Mouse (Mus musculus) midbrain, embryonic 13.5 days (tissue): Measurements from ENCODE around the gene Pcsk7. TPM values are rescaled to one million over a fixed set of nuclear protein-coding genes. Genes with fewer than 3 reads are reported as not detected.
A peak's percentile ranks its signal among the peaks of the same experiment; 100 is the strongest.

Experiments used
- ATAC-seq: fragments of 200-750 bp; cut with Nextera tagmentation; 2 replicates; pipeline ENCODE4 v1.8.0; 2017; ENCODE audit warnings: mild to moderate bottlenecking, moderate TSS enrichment, moderate library complexity
- H3K27ac ChIP-seq: fragments of 300-500 bp; sonication (generic); 2 replicates; pipeline ENCODE4 v1.5.1; 2015; ENCODE audit warnings: inconsistent platforms, mild to moderate bottlenecking, moderate library complexity
- H3K27me3 ChIP-seq: fragments of 300-500 bp; sonication (generic); 2 replicates; pipeline ENCODE4 v1.6.1; 2015; ENCODE audit warnings: mild to moderate bottlenecking, inconsistent platforms
- H3K36me3 ChIP-seq: fragments of 300-500 bp; sonication (generic); 2 replicates; pipeline ENCODE4 v1.6.1; 2015; ENCODE audit warnings: mild to moderate bottlenecking, inconsistent platforms
- H3K4me1 ChIP-seq: fragments of 300-500 bp; sonication (generic); replicated peaks from 2 replicates; pipeline ENCODE4 v1.6.1; 2015; ENCODE audit warnings: inconsistent platforms
- H3K4me2 ChIP-seq: fragments of 300-500 bp; sonication (generic); replicated peaks from 2 replicates; pipeline ENCODE4 v1.6.1; 2015; ENCODE audit warnings: moderate library complexity, mild to moderate bottlenecking, inconsistent platforms
- H3K4me3 ChIP-seq: fragments of 300-500 bp; sonication (generic); replicated peaks from 2 replicates; pipeline ENCODE4 v1.5.1; 2015; ENCODE audit warnings: mild to moderate bottlenecking, inconsistent platforms
- H3K9ac ChIP-seq: fragments of 300-500 bp; sonication (generic); replicated peaks from 2 replicates; pipeline ENCODE4 v1.6.1; 2015; ENCODE audit warnings: mild to moderate bottlenecking, inconsistent platforms
- H3K9me3 ChIP-seq: fragments of 300-500 bp; sonication (generic); 2 replicates; pipeline ENCODE4 v1.6.1; 2016; ENCODE audit warnings: mild to moderate bottlenecking, inconsistent platforms
- WGBS: fragments of 180-500 bp; shearing (Covaris S2); methylation state at CpG from one replicate; pipeline ENCODE4 v1.1.7; 2015; 5-methylcytosine and 5-hydroxymethylcytosine counted together
- polyA plus RNA-seq: library from polyadenylated mRNA; unstranded; fragments of >200 nt; fragmentation: Nextera tagmentation; extraction: Ambion mirVana; gene quantifications from 2 replicates; pipeline ENCODE4 v1.2.1, GENCODE M21; 2015

The Pcsk7 gene
- polyA plus RNA-seq, 1 experiment from 2014 or later: 27.7 TPM

DNA sequence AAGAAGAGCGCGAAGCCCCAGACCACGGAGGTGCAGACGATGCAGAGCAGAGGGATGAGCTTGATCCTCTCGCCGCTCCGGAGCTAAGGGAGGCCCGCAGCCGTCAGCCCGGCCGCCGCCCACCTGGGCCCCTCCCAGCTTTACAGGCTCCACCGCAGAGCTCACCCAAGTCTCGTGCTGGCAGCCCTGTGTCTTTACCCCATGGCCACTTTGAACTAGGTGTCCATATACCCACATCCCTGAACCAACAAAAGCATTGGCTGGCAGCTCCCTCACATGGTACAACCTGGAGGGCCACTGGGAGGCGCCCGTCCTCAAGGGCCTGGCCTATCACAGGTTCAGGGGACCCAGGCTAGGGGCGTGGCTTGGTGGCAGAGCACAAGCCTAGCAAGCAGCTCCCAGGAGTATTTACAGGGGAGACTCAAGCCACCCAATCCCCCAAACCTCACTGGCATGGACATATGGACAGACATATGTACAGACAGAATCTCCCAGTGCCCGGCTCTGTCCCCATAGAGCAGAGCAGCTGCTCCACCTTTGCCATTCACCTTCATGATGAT, 35.1 kb downstream of the Pcsk7 start:
- 65% methylated on average over 18 of the region's 18 CpGs for WGBS
- Histone ChIP-seq H3K4me3 (no peak overlapping the region), H3K4me2 (no peak overlapping the region), H3K27me3 (no peaks in the 10 kb centered on the region), H3K27ac (no peak overlapping the region), H3K9me3 (no peaks in the 10 kb centered on the region), H3K4me1 (no peaks in the 10 kb centered on the region), H3K9ac (no peak overlapping the region), H3K36me3 (peaks cover 80% of the 10 kb centered on the region)
- ATAC-seq: no peak

GRCm38 (mm10) chr9:45942464-45942863, 36.2 kb downstream of the Pcsk7 start:
- Histone ChIP-seq H3K9me3 (no peaks in the 10 kb centered on the region), H3K36me3 (peaks cover 91% of the 10 kb centered on the region), H3K27me3 (no peaks in the 10 kb centered on the region), H3K4me1 (no peaks in the 10 kb centered on the region), H3K9ac (no peak overlapping the region), H3K4me2 (no peak overlapping the region), H3K27ac (no peak overlapping the region), H3K4me3 (no peak overlapping the region)
- 94% methylated on average over 16 of the region's 16 CpGs for WGBS
- no peak for ATAC-seq

GRCm38 (mm10) chr9:45942916-45943315, 36.6 kb downstream of the Pcsk7 start:
- H3K4me1 ChIP-seq: no peaks in the 10 kb centered on the region
- 88% methylated on average over 8 of the region's 8 CpGs for WGBS

GRCm38 (mm10) chr9:45943628-45944505, 37.6 kb downstream of the Pcsk7 start:
- 89% methylated on average over 8 of the region's 8 CpGs for whole genome bisulfite sequencing
- Histone ChIP-seq H3K4me1 (no peaks in the 10 kb centered on the region), H3K4me3 (no peak overlapping the region), H3K27ac (no peak overlapping the region), H3K4me2 (no peak overlapping the region), H3K9me3 (no peaks in the 10 kb centered on the region), H3K27me3 (no peaks in the 10 kb centered on the region), H3K36me3 (peaks cover 94% of the 10 kb centered on the region), H3K9ac (no peak overlapping the region)
- no peak for ATAC-seq

More at GRCm38 (mm10) chr9:45942916-45943315, 36.6 kb downstream of the Pcsk7 start:
- H3K9ac ChIP-seq: no peak overlapping the region
- no peak overlapping the region for H3K4me2 ChIP-seq
- no peak for ATAC-seq
- H3K4me3 ChIP-seq: no peak overlapping the region
- no peak overlapping the region for H3K27ac ChIP-seq
- peaks cover 94% of the 10 kb centered on the region for H3K36me3 ChIP-seq
- H3K27me3 ChIP-seq: no peaks in the 10 kb centered on the region
- H3K9me3 ChIP-seq: no peaks in the 10 kb centered on the region

- H3K4me2 ChIP-seq: no peak overlapping the region
- WGBS: 87% methylated on average over 13 of the region's 13 CpGs
- H3K4me3 ChIP-seq: no peak overlapping the region
- H3K27ac ChIP-seq: no peak overlapping the region
- H3K4me1 ChIP-seq: no peaks in the 10 kb centered on the region
- no peaks in the 10 kb centered on the region for H3K27me3 ChIP-seq
- ATAC-seq: no peak
- peaks cover 94% of the 10 kb centered on the region for H3K36me3 ChIP-seq
- H3K9ac ChIP-seq: no peak overlapping the region
- H3K9me3 ChIP-seq: no peaks in the 10 kb centered on the region
Measured at GRCm38 (mm10) chr9:45944506-45945400, 38.5 kb downstream of the Pcsk7 start.

DNA sequence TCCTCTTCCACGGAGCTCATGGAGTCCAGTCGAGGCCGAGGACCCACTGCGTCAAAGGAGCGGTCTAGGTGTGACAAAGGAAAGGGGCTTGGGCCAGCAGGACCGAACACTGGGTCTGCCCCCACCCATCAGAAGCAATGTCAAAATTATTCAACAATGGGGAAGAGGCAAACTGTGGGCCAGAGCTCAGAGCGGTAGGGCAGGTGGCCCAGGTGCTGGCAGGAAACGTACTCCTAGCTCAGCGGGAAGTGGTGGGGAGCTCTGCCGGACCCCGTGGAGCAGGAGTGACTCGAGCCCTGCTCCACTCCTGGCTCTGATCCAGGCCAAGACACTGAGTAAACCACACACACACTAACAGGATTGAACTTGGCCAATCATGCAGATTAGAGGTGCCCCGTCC, 39.4 kb downstream of the Pcsk7 start:
- H3K4me1 ChIP-seq: no peaks in the 10 kb centered on the region
- H3K27me3 ChIP-seq: no peaks in the 10 kb centered on the region
- H3K4me3 ChIP-seq: no peak overlapping the region
- H3K9me3 ChIP-seq: no peaks in the 10 kb centered on the region
- H3K4me2 ChIP-seq: no peak overlapping the region
- no peak overlapping the region for H3K9ac ChIP-seq
- H3K27ac ChIP-seq: no peak overlapping the region
- no peak for ATAC-seq
- 92% methylated on average over 13 of the region's 13 CpGs for WGBS
- H3K36me3 ChIP-seq: peaks cover 99% of the 10 kb centered on the region

DNA sequence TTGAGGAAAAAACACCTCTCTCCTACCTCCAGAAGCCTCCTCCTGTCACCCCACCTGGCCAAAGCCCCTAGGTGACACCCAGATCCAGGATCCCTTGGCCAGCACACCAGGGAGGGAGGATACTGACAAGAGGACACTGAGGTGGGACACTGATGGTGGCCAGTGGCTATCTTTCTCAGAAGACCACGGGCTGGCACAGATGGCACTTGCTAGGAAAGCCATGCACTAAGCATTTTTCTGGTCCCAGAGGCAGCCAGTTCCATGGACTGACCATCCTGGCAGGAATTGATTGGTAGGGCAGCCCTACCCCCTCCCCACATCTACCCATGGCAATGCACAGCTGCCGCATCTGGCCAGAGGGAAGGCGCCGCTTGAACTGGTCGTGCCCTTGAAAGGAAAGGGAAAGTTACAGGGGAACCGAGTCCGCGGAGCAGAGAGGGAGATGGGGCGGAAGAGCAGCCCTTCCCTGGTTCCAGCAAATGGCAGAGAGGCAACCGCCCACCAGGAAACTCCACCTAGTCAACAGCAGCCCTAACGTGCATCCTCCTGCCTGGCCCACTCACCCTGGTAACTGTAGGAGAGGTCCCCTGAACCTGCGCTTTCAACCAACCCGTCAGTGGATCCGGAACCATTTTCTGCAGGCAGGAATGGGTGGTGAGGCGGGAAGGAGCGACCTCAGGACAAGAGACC, 40.0 kb downstream of the Pcsk7 start:
- Histone ChIP-seq H3K9ac (no peak overlapping the region), H3K27me3 (no peaks in the 10 kb centered on the region), H3K4me3 (no peak overlapping the region), H3K4me1 (no peaks in the 10 kb centered on the region), H3K9me3 (no peaks in the 10 kb centered on the region), H3K27ac (no peak overlapping the region), H3K4me2 (no peak overlapping the region), H3K36me3 (peaks cover 98% of the 10 kb centered on the region)
- no peak for ATAC-seq
- 88% methylated on average over 16 of the region's 16 CpGs for WGBS

DNA sequence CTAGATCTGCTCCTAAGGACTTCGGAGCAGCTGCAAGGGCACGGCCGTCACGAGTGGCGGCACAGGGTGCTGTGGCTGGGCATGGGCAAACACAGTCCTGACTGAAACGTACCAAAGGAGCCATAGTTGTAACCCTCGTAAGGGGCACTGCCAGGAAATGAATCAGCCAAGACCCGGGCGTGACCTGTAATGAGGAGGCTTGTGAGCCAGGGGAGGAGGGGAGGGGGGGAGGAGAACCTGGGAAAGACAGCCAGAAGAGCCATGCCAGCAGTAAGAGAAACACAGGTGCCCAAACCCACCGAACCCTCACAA, 40.5 kb downstream of the Pcsk7 start:
- Histone ChIP-seq H3K9me3 (no peaks in the 10 kb centered on the region), H3K36me3 (peaks cover 98% of the 10 kb centered on the region)

GRCm38 (mm10) chr9:45952057-45952456, 45.8 kb downstream of the Pcsk7 start:
- WGBS: 93% methylated on average over 4 of the region's 4 CpGs
- no peak for ATAC-seq
- no peak overlapping the region for H3K4me2 ChIP-seq

More for the DNA sequence above, 40.5 kb downstream of the Pcsk7 start:
- H3K9ac ChIP-seq: no peak overlapping the region
- H3K27me3 ChIP-seq: no peaks in the 10 kb centered on the region
- H3K4me1 ChIP-seq: no peaks in the 10 kb centered on the region
- no peak for ATAC-seq
- no peak overlapping the region for H3K4me2 ChIP-seq
- no peak overlapping the region for H3K4me3 ChIP-seq
- H3K27ac ChIP-seq: no peak overlapping the region
- WGBS: 92% methylated on average over 10 of the region's 10 CpGs

GRCm38 (mm10) chr9:45952890-45953289, 46.6 kb downstream of the Pcsk7 start:
- 88% methylated on average over 7 of the region's 7 CpGs for WGBS
- ATAC-seq: no peak
- no peak overlapping the region for H3K27ac ChIP-seq
- H3K9ac ChIP-seq: no peak overlapping the region; the same call in 1 of the 2 replicates
- no peak overlapping the region for H3K4me3 ChIP-seq
- H3K9me3 ChIP-seq: no peaks in the 10 kb centered on the region
- H3K36me3 ChIP-seq: peaks cover 44% of the 10 kb centered on the region
- no peak overlapping the region for H3K4me2 ChIP-seq
- H3K27me3 ChIP-seq: no peaks in the 10 kb centered on the region
- peaks cover 37% of the 10 kb centered on the region for H3K4me1 ChIP-seq

More at GRCm38 (mm10) chr9:45952057-45952456, 45.8 kb downstream of the Pcsk7 start:
- no peak overlapping the region for H3K4me3 ChIP-seq
- peaks cover 52% of the 10 kb centered on the region for H3K36me3 ChIP-seq
- no peak overlapping the region for H3K27ac ChIP-seq
- peaks cover 35% of the 10 kb centered on the region for H3K4me1 ChIP-seq
- H3K9me3 ChIP-seq: no peaks in the 10 kb centered on the region
- no peak overlapping the region for H3K9ac ChIP-seq
- H3K27me3 ChIP-seq: no peaks in the 10 kb centered on the region

DNA sequence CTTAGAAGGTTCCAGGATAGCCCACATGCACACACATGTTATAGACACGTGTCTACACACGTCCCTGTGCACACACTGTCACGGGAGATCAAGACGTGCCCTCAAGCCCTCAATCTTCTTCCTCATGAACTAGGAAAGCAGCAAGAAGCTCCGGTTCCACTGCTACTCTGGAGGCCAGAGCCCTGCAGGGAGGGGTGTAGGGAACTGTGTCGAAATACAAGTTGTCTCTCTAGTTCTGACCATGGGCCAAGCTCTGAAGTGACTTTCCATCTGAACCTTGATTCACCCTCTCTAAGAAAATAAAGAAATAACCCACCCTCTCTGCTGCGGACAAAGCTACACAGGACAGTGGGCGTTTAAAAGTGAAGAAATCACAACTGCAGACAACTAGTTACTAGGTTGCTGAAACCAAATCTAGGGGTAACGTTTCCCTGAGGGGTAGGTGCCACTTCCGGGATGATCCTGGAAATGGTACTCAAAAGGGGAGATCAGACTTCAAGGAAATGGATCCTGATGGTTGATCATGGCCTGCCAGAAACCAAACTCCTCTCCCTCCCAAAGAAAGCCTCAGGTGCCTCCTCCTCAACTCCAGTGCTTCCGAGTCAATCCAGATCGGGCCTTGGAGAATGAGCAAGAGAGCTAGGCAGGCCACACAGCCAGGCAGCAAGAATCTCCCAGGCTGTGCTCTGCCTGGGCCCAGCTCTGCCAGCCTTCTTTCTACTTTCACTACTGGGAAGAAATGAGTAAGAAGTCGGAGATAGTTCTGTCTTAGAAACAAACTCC, 47.4 kb downstream of the Pcsk7 start:
- Histone ChIP-seq H3K4me1 (peaks cover 45% of the 10 kb centered on the region), H3K36me3 (peaks cover 36% of the 10 kb centered on the region), H3K27me3 (no peaks in the 10 kb centered on the region), H3K9ac (peak overlapping the region; percentile 89), H3K9me3 (no peaks in the 10 kb centered on the region), H3K4me3 (peak overlapping the region; percentile 80), H3K27ac (0 out of 2 replicates have a peak overlapping the region, but pooled peaks have one; percentile 84), H3K4me2 (peak overlapping the region; percentile 87)
- 68% methylated on average over 13 of the region's 13 CpGs for WGBS
- ATAC-seq: no peak
